Mouse (Mus musculus) CH12.LX (cell line): ENCODE results near the gene Gm27029. TPM values are rescaled to one million over a fixed set of nuclear protein-coding genes. Genes with fewer than 3 reads are reported as not detected.
A peak's percentile ranks its signal among the peaks of the same experiment; 100 is the strongest.

Experiments used
- DNase-seq: peaks from one replicate; pipeline ENCODE4 v3.0.0-alpha.2; 2013; ENCODE audit errors: extremely low read depth
- H3K27ac ChIP-seq: 2 replicates; pipeline ENCODE4 v1.5.1; 2012; ENCODE audit warnings: low read depth, mild to moderate bottlenecking, control low read depth, moderate library complexity; ENCODE audit not compliant: insufficient read depth
- H3K27me3 ChIP-seq: replicated peaks from 2 replicates; pipeline ENCODE3; 2012; ENCODE audit warnings: inconsistent platforms
- H3K36me3 ChIP-seq, 2 experiments: replicated peaks in 1 of 2; 2 replicates each; pipeline versions ENCODE3 to v1.6.1; 2012; ENCODE audit warnings: inconsistent platforms in 1 of 2, low read length in 1 of 2, mild to moderate bottlenecking in 1 of 2, mixed read lengths in 1 of 2, moderate library complexity in 1 of 2; ENCODE audit not compliant: control insufficient read depth in 1 of 2, insufficient read depth in 1 of 2
- H3K4me1 ChIP-seq, 2 experiments: 2 replicates each; pipeline ENCODE4 v1.6.1; 2012; ENCODE audit warnings: inconsistent platforms in 1 of 2, moderate library complexity in 1 of 2; ENCODE audit not compliant: insufficient read depth in 2 of 2, control insufficient read depth in 1 of 2
- H3K4me2 ChIP-seq: 2 replicates; pipeline ENCODE4 v1.6.1; 2012; ENCODE audit warnings: low read depth, mild to moderate bottlenecking, control low read depth; ENCODE audit not compliant: poor library complexity, insufficient read depth, severe bottlenecking
- H3K4me3 ChIP-seq, 3 experiments: fragments of 150-350 bp in 1 of 3; sonication (generic) in 1 of 3; replicated peaks in 1 of 3; 2 replicates each; pipeline versions ENCODE3 to v1.5.1; 2011 to 2012; ENCODE audit warnings: low read depth in 2 of 3, low read length in 2 of 3, mild to moderate bottlenecking in 2 of 3, moderate library complexity in 2 of 3, control low read depth in 1 of 3, improper control_type of control experiment in 1 of 3, inconsistent platforms in 1 of 3, mixed read lengths in 1 of 3; ENCODE audit not compliant: poor library complexity in 1 of 3
- H3K79me2 ChIP-seq: replicated peaks from 2 replicates; pipeline ENCODE4 v1.6.1; 2012; ENCODE audit warnings: mild to moderate bottlenecking, moderate library complexity; ENCODE audit not compliant: control insufficient read depth, poor library complexity, insufficient read depth, severe bottlenecking; ENCODE audit errors: extremely low read depth
- H3K9ac ChIP-seq: 2 replicates; pipeline ENCODE4 v1.6.1; 2012; ENCODE audit warnings: low read depth, mild to moderate bottlenecking, control low read depth, moderate library complexity; ENCODE audit not compliant: insufficient read depth
- H3K9me3 ChIP-seq: replicated peaks from 2 replicates; pipeline ENCODE3; 2012; ENCODE audit warnings: low read length, inconsistent platforms, mixed read lengths
- BHLHE40 ChIP-seq: IDR thresholded peaks from 2 replicates; pipeline ENCODE4 v1.6.1; 2011; ENCODE audit warnings: mild to moderate bottlenecking, low read depth, low read length, improper control_type of control experiment
- CHD1 ChIP-seq: IDR thresholded peaks from 2 replicates; pipeline ENCODE4 v1.6.1; 2012; ENCODE audit warnings: low read depth, low read length, improper control_type of control experiment, inconsistent platforms
- CHD2 ChIP-seq: IDR thresholded peaks from 2 replicates; pipeline ENCODE4 v1.6.1; 2011; ENCODE audit warnings: low read length, improper control_type of control experiment
- E2F4 ChIP-seq: IDR thresholded peaks from 2 replicates; pipeline ENCODE4 v1.6.1; 2011; ENCODE audit warnings: low read depth, low read length, improper control_type of control experiment; ENCODE audit not compliant: insufficient replicate concordance
- ELF1 ChIP-seq: IDR thresholded peaks from 2 replicates; pipeline ENCODE4 v1.6.1; 2014; ENCODE audit warnings: low read depth, mild to moderate bottlenecking, inconsistent platforms, low read length, improper control_type of control experiment
- ETS1 ChIP-seq: conservative IDR thresholded peaks from 2 replicates; pipeline ENCODE4 v1.6.1; 2012; ENCODE audit warnings: low read depth, mild to moderate bottlenecking, inconsistent platforms, low read length, improper control_type of control experiment, moderate library complexity
- HCFC1 ChIP-seq: IDR thresholded peaks from 2 replicates; pipeline ENCODE4 v1.6.1; 2012; ENCODE audit warnings: low read depth, mild to moderate bottlenecking, inconsistent platforms, low read length, improper control_type of control experiment
- IRF4 ChIP-seq: IDR thresholded peaks from 2 replicates; pipeline ENCODE4 v1.6.1; 2014; ENCODE audit warnings: low read depth, mild to moderate bottlenecking, inconsistent platforms, low read length, improper control_type of control experiment
- JUND ChIP-seq: conservative IDR thresholded peaks from 2 replicates; pipeline ENCODE4 v1.6.1; 2011; ENCODE audit warnings: low read depth, low read length, improper control_type of control experiment
- KAT2A ChIP-seq: IDR thresholded peaks from 2 replicates; pipeline ENCODE4 v1.6.1; 2012; ENCODE audit warnings: low read length, improper control_type of control experiment, inconsistent platforms; ENCODE audit not compliant: insufficient replicate concordance
- MAFK ChIP-seq: IDR thresholded peaks from 2 replicates; pipeline ENCODE4 v1.6.1; 2011; ENCODE audit warnings: low read length, improper control_type of control experiment; ENCODE audit not compliant: insufficient replicate concordance
- MAX ChIP-seq: IDR thresholded peaks from 2 replicates; pipeline ENCODE4 v1.6.1; 2011; ENCODE audit warnings: low read length, improper control_type of control experiment
- MEF2A ChIP-seq: IDR thresholded peaks from 2 replicates; pipeline ENCODE4 v1.6.1; 2014; ENCODE audit warnings: low read depth, mild to moderate bottlenecking, inconsistent platforms, low read length, improper control_type of control experiment, borderline replicate concordance
- NELFE ChIP-seq: IDR thresholded peaks from 2 replicates; pipeline ENCODE4 v1.6.1; 2011; ENCODE audit warnings: low read depth, low read length, improper control_type of control experiment
- POLR2AphosphoS2 ChIP-seq: IDR thresholded peaks from 2 replicates; pipeline ENCODE4 v1.6.1; 2011; ENCODE audit warnings: low read depth, low read length, improper control_type of control experiment
- RAD21 ChIP-seq: IDR thresholded peaks from 2 replicates; pipeline ENCODE4 v1.6.1; 2011; ENCODE audit warnings: low read depth, mild to moderate bottlenecking, low read length, improper control_type of control experiment, moderate library complexity
- TBP ChIP-seq: conservative IDR thresholded peaks from 2 replicates; pipeline ENCODE4 v1.6.1; 2011; ENCODE audit warnings: low read depth, low read length, improper control_type of control experiment
- UBTF ChIP-seq: IDR thresholded peaks from 2 replicates; pipeline ENCODE4 v1.6.1; 2012; ENCODE audit warnings: low read depth, mild to moderate bottlenecking, inconsistent platforms, low read length, improper control_type of control experiment, moderate library complexity
- ZC3H11A ChIP-seq: IDR thresholded peaks from 2 replicates; pipeline ENCODE4 v1.6.1; 2012; ENCODE audit warnings: low read depth, mild to moderate bottlenecking, inconsistent platforms, low read length, improper control_type of control experiment
- ZMIZ1 ChIP-seq: IDR thresholded peaks from 2 replicates; pipeline ENCODE4 v1.6.1; 2012; ENCODE audit warnings: low read depth, mild to moderate bottlenecking, inconsistent platforms, low read length, improper control_type of control experiment
- ZNF384 ChIP-seq: IDR thresholded peaks from 2 replicates; pipeline ENCODE4 v1.6.1; 2012; ENCODE audit warnings: low read depth, low read length, improper control_type of control experiment, inconsistent platforms
- dilution Hi-C: fragments of 300-500 bp; cut with MboI; formaldehyde crosslinking; loops from 2 replicates; pipeline ENCODE4 v1.14.3; 2020; ENCODE audit warnings: low sequenced_read_pairs; ENCODE audit not compliant: extremely low pct_unique_long_range_greater_than_20kb, extremely low pct_ligation_motif_present
- in situ Hi-C: fragments of 300-500 bp; cut with MboI; formaldehyde crosslinking; loops from 3 replicates; pipeline ENCODE4 v1.14.3; 2019; ENCODE audit warnings: low sequenced_read_pairs, low pct_ligation_motif_present, low pct_unique_long_range_greater_than_20kb, mixed read lengths
- polyA plus RNA-seq: library from polyadenylated mRNA; unstranded; fragments of >175 nt; gene quantifications from 2 replicates; pipeline ENCODE4 v1.2.1, GENCODE M21; 2012; ENCODE audit warnings: low read depth; ENCODE audit not compliant: insufficient read length
- total RNA-seq, 2 experiments: library from RNA; depleted of rRNA; stranded (reverse); fragments of 300-350 nt in 1 of 2; fragments of >200 nt in 1 of 2; gene quantifications; 2 replicates each; pipeline ENCODE4 v1.2.3; 2012 to 2014

The Gm27029 gene
- total and polyA plus RNA-seq, 3 experiments = 1.7 to 8.3 (median 6.2) TPM

- TF ChIP-seq ZC3H11A (no peak), MAX (peak; percentile 58; the same call in 1 of the 2 replicates), TBP (no peak), POLR2AphosphoS2 (no peak), NELFE (no peak), HCFC1 (no peak), ETS1 (peak; percentile 71), ZMIZ1 (no peak), CHD1 (no peak), KAT2A (0 out of 2 replicates have a peak, but pooled peaks have one; percentile 9), E2F4 (no peak), JUND (no peak), MEF2A (peak; percentile 62; the same call in 1 of the 2 replicates), MAFK (peak; percentile 62; the same call in 1 of the 2 replicates), BHLHE40 (peak; percentile 94), IRF4 (peak; percentile 31; the same call in 1 of the 2 replicates), ZNF384 (no peak), CHD2 (0 out of 2 replicates have a peak, but pooled peaks have one; percentile 32), UBTF (no peak)
Observed at GRCm38 (mm10) chr11:101465101-101465868, 40.7 kb upstream of the Gm27029 start (continued).

GRCm38 (mm10) chr11:101464211-101465100, 39.9 kb upstream of the Gm27029 start, which contains the start of gene Rnd2:
Gene Rnd2 (plus strand): TSS chr11:101464999.
- Histone ChIP-seq H3K27me3 (peaks cover 21% of the 10 kb centered on the region), H3K36me3 (peaks cover 19 to 30% of the 10 kb centered on the region in 2 experiments), H3K9me3 (no peaks in the 10 kb centered on the region), H3K4me3 (peak within 1 kb of the TSS; percentile 59 to 96 (median 63)), H3K4me1 (peaks cover 21 to 62% of the 10 kb centered on the region in 2 experiments), H3K79me2 (no peaks in the 10 kb centered on the region), H3K27ac (peak within 1 kb of the TSS; percentile 70), H3K9ac (peak within 1 kb of the TSS; percentile 24)
- dilution Hi-C loops = no loop called here
- DNase-seq = no peak
- in situ Hi-C loops = no loop called here
- TF ChIP-seq MAFK = no peak
- TF ChIP-seq NELFE = 0 out of 2 replicates have a peak, but pooled peaks have one; percentile 5
- no peak for TF ChIP-seq RAD21
- TF ChIP-seq ELF1 = no peak
- 0 out of 2 replicates have a peak, but pooled peaks have one; percentile 21 for TF ChIP-seq ZMIZ1
- TF ChIP-seq, all 38 proteins: peak for 2
- peak within 1 kb of the TSS; percentile 89 for H3K4me2 ChIP-seq
